Mouse (Mus musculus) lung, embryonic 16.5 days (tissue): ENCODE data around the gene Usp7. TPM values are rescaled to one million over a fixed set of nuclear protein-coding genes. Genes with fewer than 3 reads are reported as not detected.

Source experiments
- ATAC-seq: fragments of 200-750 bp; cut with Nextera tagmentation; 2 replicates; pipeline ENCODE4 v1.8.0; 2017; ENCODE audit warnings: low read depth, mild to moderate bottlenecking, moderate library complexity
- H3K27ac ChIP-seq: fragments of 300-500 bp; sonication (generic); 2 replicates; pipeline ENCODE4 v1.5.1; 2014; ENCODE audit warnings: mild to moderate bottlenecking, control low read depth, low read length
- H3K27me3 ChIP-seq: fragments of 300-500 bp; sonication (generic); 2 replicates; pipeline ENCODE4 v1.6.1; 2014; ENCODE audit warnings: low read depth, low read length, mixed read lengths; ENCODE audit not compliant: control insufficient read depth, insufficient read depth
- H3K36me3 ChIP-seq: fragments of 300-500 bp; sonication (generic); 2 replicates; pipeline ENCODE4 v1.6.1; 2014; ENCODE audit warnings: low read length; ENCODE audit not compliant: control insufficient read depth, insufficient read depth
- H3K4me1 ChIP-seq: fragments of 300-500 bp; sonication (generic); replicated peaks from 2 replicates; pipeline ENCODE4 v1.6.1; 2014; ENCODE audit warnings: low read length, mixed read lengths; ENCODE audit not compliant: control insufficient read depth, insufficient read depth
- H3K4me2 ChIP-seq: fragments of 300-500 bp; sonication (generic); 2 replicates; pipeline ENCODE4 v1.6.1; 2014; ENCODE audit warnings: low read depth, low read length, control low read depth
- H3K4me3 ChIP-seq: fragments of 300-500 bp; sonication (generic); 2 replicates; pipeline ENCODE4 v1.5.1; 2014; ENCODE audit warnings: mild to moderate bottlenecking, low read length, control low read depth
- H3K9ac ChIP-seq: fragments of 300-500 bp; sonication (generic); 2 replicates; pipeline ENCODE4 v1.6.1; 2014; ENCODE audit warnings: low read length, control low read depth
- H3K9me3 ChIP-seq: fragments of 300-500 bp; sonication (generic); 2 replicates; pipeline ENCODE4 v1.6.1; 2016; ENCODE audit warnings: low read length; ENCODE audit not compliant: control insufficient read depth
- WGBS: fragments of 180-500 bp; shearing (Covaris S2); extraction: QIAGEN DNeasy Blood & Tissue Kit; methylation state at CpG from one replicate; pipeline ENCODE4 v1.1.7; 2014; 5-methylcytosine and 5-hydroxymethylcytosine counted together
- polyA plus RNA-seq: library from polyadenylated mRNA; unstranded; fragments of >200 nt; fragmentation: Nextera tagmentation; extraction: Ambion mirVana; gene quantifications from 2 replicates; pipeline ENCODE4 v1.2.1, GENCODE M21; 2015

Gene Usp7
- polyA plus RNA-seq, 1 experiment from 2014 or later: 23.1 TPM

- Histone ChIP-seq H3K36me3 (no peaks in the 10 kb centered on the region), H3K27me3 (no peaks in the 10 kb centered on the region), H3K9me3 (no peaks in the 10 kb centered on the region), H3K4me2 (no peak overlapping the region), H3K4me3 (no peak overlapping the region), H3K4me1 (no peaks in the 10 kb centered on the region; the same call in 1 of the 2 replicates), H3K27ac (no peak overlapping the region), H3K9ac (no peak overlapping the region)
- ATAC-seq: no peak
- 81% methylated on average over 2 of the region's 2 CpGs for WGBS
Observed at GRCm38 (mm10) chr16:8725807-8726206, 66.3 kb downstream of the Usp7 start.

GRCm38 (mm10) chr16:8724031-8724430, 68.1 kb downstream of the Usp7 start:
- H3K36me3 ChIP-seq: no peaks in the 10 kb centered on the region
- 85% methylated on average over 3 of the region's 3 CpGs for WGBS

GRCm38 (mm10) chr16:8720447-8720846, 71.7 kb downstream of the Usp7 start:
- Histone ChIP-seq H3K4me2 (no peak overlapping the region), H3K9me3 (no peaks in the 10 kb centered on the region), H3K36me3 (peaks cover 2% of the 10 kb centered on the region), H3K4me3 (no peak overlapping the region), H3K9ac (no peak overlapping the region), H3K27me3 (no peaks in the 10 kb centered on the region), H3K27ac (no peak overlapping the region), H3K4me1 (peaks cover 5% of the 10 kb centered on the region; the same call in 1 of the 2 replicates)
- 83% methylated on average over 4 of the region's 4 CpGs for WGBS
- ATAC-seq: no peak

More at GRCm38 (mm10) chr16:8724031-8724430, 68.1 kb downstream of the Usp7 start:
- Histone ChIP-seq H3K9ac (no peak overlapping the region), H3K27ac (no peak overlapping the region), H3K4me3 (no peak overlapping the region), H3K4me1 (peaks cover 5% of the 10 kb centered on the region; the same call in 1 of the 2 replicates), H3K9me3 (no peaks in the 10 kb centered on the region), H3K4me2 (no peak overlapping the region), H3K27me3 (no peaks in the 10 kb centered on the region)
- no peak for ATAC-seq

GRCm38 (mm10) chr16:8717744-8718143, 74.4 kb downstream of the Usp7 start:
- Histone ChIP-seq H3K4me2 (no peak overlapping the region), H3K4me1 (peaks cover 8% of the 10 kb centered on the region; the same call in 1 of the 2 replicates), H3K36me3 (peaks cover 13% of the 10 kb centered on the region), H3K9me3 (no peaks in the 10 kb centered on the region), H3K4me3 (no peak overlapping the region), H3K27ac (no peak overlapping the region), H3K9ac (no peak overlapping the region), H3K27me3 (no peaks in the 10 kb centered on the region)
- WGBS: 90% methylated on average over 10 of the region's 10 CpGs
- ATAC-seq: no peak

GRCm38 (mm10) chr16:8716300-8716699, 75.8 kb downstream of the Usp7 start:
- no peak overlapping the region for H3K4me2 ChIP-seq
- peaks cover 8% of the 10 kb centered on the region; the same call in 1 of the 2 replicates for H3K4me1 ChIP-seq
- H3K9me3 ChIP-seq: no peaks in the 10 kb centered on the region
- H3K27me3 ChIP-seq: no peaks in the 10 kb centered on the region
- no peak overlapping the region for H3K9ac ChIP-seq
- H3K27ac ChIP-seq: no peak overlapping the region
- no peak overlapping the region for H3K4me3 ChIP-seq
- ATAC-seq: no peak
- 35% methylated on average over 6 of the region's 6 CpGs for WGBS
- H3K36me3 ChIP-seq: peaks cover 24% of the 10 kb centered on the region

GRCm38 (mm10) chr16:8715513-8716080, 76.5 kb downstream of the Usp7 start:
- Histone ChIP-seq H3K27ac (no peak overlapping the region), H3K4me1 (peaks cover 8% of the 10 kb centered on the region; the same call in 1 of the 2 replicates), H3K9ac (no peak overlapping the region), H3K9me3 (no peaks in the 10 kb centered on the region), H3K36me3 (peaks cover 27% of the 10 kb centered on the region), H3K4me3 (no peak overlapping the region), H3K4me2 (no peak overlapping the region), H3K27me3 (no peaks in the 10 kb centered on the region)
- peak; percentile 61 for ATAC-seq
- WGBS: 59% methylated on average over 10 of the region's 10 CpGs

GRCm38 (mm10) chr16:8714851-8715250, 77.3 kb downstream of the Usp7 start:
- Histone ChIP-seq H3K4me1 (peaks cover 5% of the 10 kb centered on the region; the same call in 1 of the 2 replicates), H3K9ac (no peak overlapping the region), H3K4me2 (no peak overlapping the region), H3K4me3 (no peak overlapping the region), H3K36me3 (peaks cover 32% of the 10 kb centered on the region), H3K9me3 (no peaks in the 10 kb centered on the region), H3K27me3 (no peaks in the 10 kb centered on the region), H3K27ac (no peak overlapping the region)
- ATAC-seq: no peak
- 87% methylated on average over 5 of the region's 5 CpGs for WGBS

- WGBS: 77% methylated on average over 9 of the region's 9 CpGs
- Histone ChIP-seq H3K36me3 (peaks cover 46% of the 10 kb centered on the region), H3K9me3 (no peaks in the 10 kb centered on the region), H3K27me3 (no peaks in the 10 kb centered on the region), H3K4me1 (peaks cover 3% of the 10 kb centered on the region; the same call in 1 of the 2 replicates), H3K27ac (no peak overlapping the region), H3K4me2 (no peak overlapping the region), H3K9ac (no peak overlapping the region), H3K4me3 (no peak overlapping the region)
- no peak for ATAC-seq
Observed at GRCm38 (mm10) chr16:8711998-8712397, 80.1 kb downstream of the Usp7 start.

GRCm38 (mm10) chr16:8700586-8700985, 91.5 kb downstream of the Usp7 start:
- Histone ChIP-seq H3K4me1 (no peaks in the 10 kb centered on the region), H3K4me3 (no peak overlapping the region), H3K9ac (no peak overlapping the region), H3K27ac (no peak overlapping the region), H3K36me3 (peaks cover 76% of the 10 kb centered on the region), H3K9me3 (no peaks in the 10 kb centered on the region), H3K4me2 (no peak overlapping the region), H3K27me3 (no peaks in the 10 kb centered on the region)
- WGBS: 66% methylated on average over 3 of the region's 3 CpGs
- ATAC-seq: no peak
